Mouse (Mus musculus) ES-CJ7 (cell line): ENCODE results near the gene Slc35f6.
"Not testable (repeated sequence)": the region's sequence is repeated elsewhere in the genome, so short reads cannot be mapped to it uniquely, and the experiment has no call there.

Source experiments
- DNase-seq: peaks from one replicate; pipeline ENCODE4 v3.0.0; 2011; ENCODE audit warnings: low read depth, low spot score

The Slc35f6 gene

GRCm38 (mm10) chr5:30655526-30656195, 7.9 kb downstream of the Slc35f6 start:
- DNase-seq = no peak

GRCm38 (mm10) chr5:30659042-30659441, 11.3 kb downstream of the Slc35f6 start:
- peak; percentile 36 for DNase-seq

GRCm38 (mm10) chr5:30660278-30660677, 12.5 kb downstream of the Slc35f6 start:
- DNase-seq = peak; percentile 87

GRCm38 (mm10) chr5:30660813-30661212, 13.1 kb downstream of the Slc35f6 start:
- DNase-seq = peak; percentile 46

- DNase-seq = no peak
These were observed 17.6 kb downstream of the Slc35f6 start for GRCm38 (mm10) chr5:30665360-30665759.

- DNase-seq = no peak
These were observed 18.2 kb downstream of the Slc35f6 start for GRCm38 (mm10) chr5:30665968-30666367.

GRCm38 (mm10) chr5:30666391-30667195, 18.9 kb downstream of the Slc35f6 start, which contains the start of gene Cenpa:
Gene Cenpa, plus strand, starts transcription at chr5:30666777.
- peak; percentile 96 for DNase-seq

GRCm38 (mm10) chr5:30667215-30667614, 19.5 kb downstream of the Slc35f6 start:
- no peak for DNase-seq

- no peak for DNase-seq
These were observed 20.0 kb downstream of the Slc35f6 start for GRCm38 (mm10) chr5:30667686-30668085.

GRCm38 (mm10) chr5:30668637-30669495, 21.1 kb downstream of the Slc35f6 start:
- peak; percentile 29 for DNase-seq

- no peak for DNase-seq
These were observed 21.7 kb downstream of the Slc35f6 start for GRCm38 (mm10) chr5:30669496-30669830.

GRCm38 (mm10) chr5:30670091-30670490, 22.4 kb downstream of the Slc35f6 start:
- no peak for DNase-seq

GRCm38 (mm10) chr5:30674001-30674400, 26.3 kb downstream of the Slc35f6 start:
- no peak for DNase-seq

GRCm38 (mm10) chr5:30676800-30677199, 29.1 kb downstream of the Slc35f6 start:
- DNase-seq = no peak

GRCm38 (mm10) chr5:30678069-30678468, 30.3 kb downstream of the Slc35f6 start:
- not testable (repeated sequence) for DNase-seq

GRCm38 (mm10) chr5:30678722-30679296, 31.1 kb downstream of the Slc35f6 start:
- peak; percentile 45 for DNase-seq

GRCm38 (mm10) chr5:30679593-30679992, 31.9 kb downstream of the Slc35f6 start:
- no peak for DNase-seq

GRCm38 (mm10) chr5:30681970-30682369, 34.2 kb downstream of the Slc35f6 start:
- no peak for DNase-seq

GRCm38 (mm10) chr5:30682967-30683600, 35.4 kb downstream of the Slc35f6 start:
- peak; percentile 41 for DNase-seq

- peak; percentile 34 for DNase-seq
These were observed 36.3 kb downstream of the Slc35f6 start for GRCm38 (mm10) chr5:30683993-30684392.

- DNase-seq = peak; percentile 44
These were observed 39.0 kb downstream of the Slc35f6 start for GRCm38 (mm10) chr5:30686781-30687180.
